Mouse (Mus musculus): Measurements from ENCODE around the gene Osgepl1. TPM values are rescaled to one million over a fixed set of nuclear protein-coding genes. Genes with fewer than 3 reads are reported as not detected.

Gene Osgepl1
- 10.6 to 13.9 TPM (median 11.1 TPM) in 4 replicates for total RNA-seq (2023)

GRCm38 (mm10) chr1:53312989-53313967 is at the start of gene Osgepl1:
Osgepl1 (plus strand) TSS chr1:53313624.

GRCm38 (mm10) chr1:53296581-53297383 is 16.6 kb upstream of the Osgepl1 start, which contains the start of the genes Pms1, Ormdl1 and Gm28778:
Pms1 (minus strand) TSS chr1:53297018.
Ormdl1 (plus strand) TSS chr1:53297095.
Gm28778 (plus strand) TSS chr1:53297111.

GRCm38 (mm10) chr1:53352327-53353261 is 39.2 kb downstream of the Osgepl1 start, which contains the start of the genes Asdurf, Gm28551 and Asnsd1:
Asdurf (minus strand) TSS chr1:53352619.
Gm28551 (minus strand) TSS chr1:53352667.
Asnsd1 (minus strand) TSS chr1:53352752.

Other genes with a start within 250 kb of the Osgepl1 start
- 0.86 TPM in 1 of 4 replicates, not detected in the others for gene 1700019A02Rik, start 126.0 kb upstream of the Osgepl1 start, total RNA-seq (2023)
- 13.1 to 21.7 TPM (median 15.6 TPM) in 4 replicates for gene Pms1, start 16.6 kb upstream of the Osgepl1 start, total RNA-seq (2023)
- 12.9 to 15.1 TPM (median 14.5 TPM) in 4 replicates for gene Ormdl1, start 16.5 kb upstream of the Osgepl1 start, total RNA-seq (2023)
- gene Gm28778, start 16.5 kb upstream of the Osgepl1 start, total RNA-seq (2023), result 1.3 to 2.5 TPM (median 2.3 TPM) in 3 of 4 replicates, not detected in the other
- 3.9 to 19.6 TPM (median 12.4 TPM) in 4 replicates for gene Asdurf, start 39.0 kb downstream of the Osgepl1 start, total RNA-seq (2023)
- not detected in 4 replicates for gene Gm28551, start 39.0 kb downstream of the Osgepl1 start, total RNA-seq (2023)
- gene Asnsd1, start 39.1 kb downstream of the Osgepl1 start, total RNA-seq (2023), result 46.1 to 56.2 TPM (median 49.4 TPM) in 4 replicates

Data from B cell, adult 62 days (primary cell).